14 mouse cellular contexts compared by ENCODE assay signal in the genomic region with DNA sequence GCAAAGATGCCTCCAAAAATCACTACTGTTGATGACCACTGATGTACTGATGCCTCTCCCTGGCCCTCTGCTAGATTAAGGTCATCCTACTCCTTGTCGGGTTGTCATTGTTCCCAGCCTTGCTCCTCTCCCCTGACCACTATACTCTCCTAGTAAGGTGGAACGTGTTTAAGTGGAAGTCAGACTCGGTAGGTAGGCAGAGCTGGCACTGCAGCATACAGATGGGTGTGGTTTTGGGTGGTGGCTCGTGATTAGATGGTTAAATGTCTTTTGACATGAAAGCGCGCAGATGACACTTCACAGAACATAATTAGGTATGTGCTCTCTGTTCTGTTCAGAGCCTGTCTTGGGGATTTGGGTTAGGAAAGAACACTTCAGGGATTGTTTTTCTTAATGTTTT. TPM values are rescaled to one million over a fixed set of nuclear protein-coding genes. Genes with fewer than 3 reads are reported as not detected.
DNase-seq lines count a peak whose midpoint lies in the region; ATAC-seq and TF ChIP-seq lines count a peak whose summit lies in the region.
"Had no signal": no experiment of that assay in that cellular context is flagged by ENCODE, and none has a peak within 500 bp of the region (broad histone marks: within the 10 kb centered on the region; RNA-seq: fewer than 3 reads in every experiment).

No protein-coding gene starts in this region.

- peaks cover 14% of the 10 kb centered on the region for H3K4me1 ChIP-seq in liver, postnatal 0 days (ENCODE audit: insufficient read depth)
- no peaks in the 10 kb centered on the region for H3K4me1 ChIP-seq in thymus, adult 2 months (replicated peaks; ENCODE audit: control insufficient read depth, insufficient read depth, low read length)
- H3K4me1 ChIP-seq: midbrain, embryonic 12.5 days had no signal

- no peak for TF ChIP-seq POLR2A in thymus, adult 2 months (IDR thresholded peaks at IDR 0.05; ENCODE audit: control insufficient read depth, extremely low read depth, insufficient read depth, low read length, poor library complexity)

- no peak for TF ChIP-seq CTCF in liver, postnatal 0 days (IDR thresholded peaks at IDR 0.05; ENCODE audit: low read depth)
- no peak for TF ChIP-seq CTCF in thymus, adult 2 months (IDR thresholded peaks at IDR 0.05; ENCODE audit: borderline replicate concordance, control insufficient read depth, extremely low read depth, insufficient read depth, low read length, poor library complexity)

- H3K4me2 ChIP-seq in liver, postnatal 0 days (ENCODE audit: low read depth, low read length): peak overlapping the region; percentile 70
- H3K4me2 ChIP-seq: midbrain, embryonic 12.5 days had no signal

- peak; percentile 83 for ATAC-seq in erythroid progenitor cell, adult 5-6 weeks (replicated peaks; ENCODE audit: low FRiP score, poor library complexity, severe bottlenecking)
- peak; percentile 87 for ATAC-seq in liver, postnatal 0 days
- ATAC-seq: forebrain, postnatal 0 days had no signal

- H3K36me3 ChIP-seq in liver, postnatal 0 days (replicated peaks; ENCODE audit: insufficient read depth, low read length): no peaks in the 10 kb centered on the region; the same call in 1 of the 2 replicates
- H3K36me3 ChIP-seq in thymus, adult 2 months (ENCODE audit: control insufficient read depth, insufficient read depth, low read length): no peaks in the 10 kb centered on the region
- H3K36me3 ChIP-seq: midbrain, embryonic 12.5 days had no signal

- WGBS in liver, postnatal 0 days (ENCODE audit: insufficient replicate concordance): 44% methylated on average over 6 of the region's 6 CpGs
- 87% methylated on average over 6 of the region's 6 CpGs for WGBS in thymus, adult 2 months

- H3K27me3 ChIP-seq in liver, postnatal 0 days (ENCODE audit: insufficient read depth, low read length): no peaks in the 10 kb centered on the region
- no peaks in the 10 kb centered on the region for H3K27me3 ChIP-seq in thymus, adult 2 months (ENCODE audit: control insufficient read depth, insufficient read depth, low read length)
- H3K27me3 ChIP-seq: midbrain, embryonic 12.5 days had no signal

- DNase-seq in spleen, adult 12 weeks (ENCODE audit: low spot score): peak; percentile 56
- DNase-seq in spleen, adult 18-20 months: no peak
- peak; percentile 59 for DNase-seq in liver, postnatal 0 days
- no peak for DNase-seq in gastrocnemius, postnatal 25 days
- DNase-seq in thymus, adult 2 months: no peak
- DNase-seq in right cerebral cortex, adult 2 months (ENCODE audit: low spot score in 2 of 2): no peak
- DNase-seq: adrenal gland, adult 2 months; cerebellum, adult 9-11 months; forebrain, postnatal 0 days; gastrocnemius, adult 2 months; heart, postnatal 4 days; lung, postnatal 14 days had no signal

- H3K4me3 ChIP-seq in liver, postnatal 0 days (ENCODE audit: low read depth, low read length): peak overlapping the region; percentile 34
- no peak overlapping the region for H3K4me3 ChIP-seq in thymus, adult 2 months (ENCODE audit: control insufficient read depth, insufficient read depth, low read length)
- H3K4me3 ChIP-seq: gastrocnemius, adult 2 months; midbrain, embryonic 12.5 days had no signal

- peak overlapping the region; percentile 87 for H3K27ac ChIP-seq in liver, postnatal 0 days (ENCODE audit: low read depth)
- no peak overlapping the region for H3K27ac ChIP-seq in thymus, adult 2 months (ENCODE audit: control insufficient read depth, insufficient read depth, low read length)
- H3K27ac ChIP-seq: gastrocnemius, adult 2 months; midbrain, embryonic 12.5 days had no signal

- peak; percentile 80 for TF ChIP-seq EP300 in liver, postnatal 0 days (IDR thresholded peaks at IDR 0.05; ENCODE audit: low read depth)

- no peaks in the 10 kb centered on the region for H3K9me3 ChIP-seq in liver, postnatal 0 days (ENCODE audit: low read length)
- H3K9me3 ChIP-seq: midbrain, embryonic 12.5 days had no signal

- peak overlapping the region; percentile 67 for H3K9ac ChIP-seq in liver, postnatal 0 days (replicated peaks)
- H3K9ac ChIP-seq: forebrain, postnatal 0 days; midbrain, embryonic 12.5 days had no signal

RNA-seq across cellular contexts. Expression of gene March8, which starts 12.8 kb away (rescaled TPM):
- total RNA-seq in erythroid progenitor cell, adult 5-6 weeks (2015; ENCODE audit: low replicate concordance): 417 and 504 TPM in 2 replicates
- total RNA-seq in erythroid progenitor cell, adult 5-6 weeks (2017; ENCODE audit: low replicate concordance): 368 and 504 TPM in 2 replicates
- polyA plus RNA-seq in liver, postnatal 0 days (2015; fragmentation: Nextera tagmentation; extraction: Ambion mirVana): 36.4 and 40.5 TPM in 2 replicates
- total RNA-seq in gastrocnemius, postnatal 25 days (2021): 10 to 100 TPM; 24.4 to 27.1 TPM
- 14.8 and 18.2 TPM in 2 replicates for polyA plus RNA-seq in thymus, adult 2 months (2012; rRNA removed)

Comparison
In these comparisons a context has a peak if more than half of its experiments do, and no peak if none do; other contexts are left out.
1. DNase-seq: peak in spleen, adult 12 weeks (single experiment) and liver, postnatal 0 days (single experiment); none in spleen, adult 18-20 months (0 of 2), gastrocnemius, postnatal 25 days (single experiment), thymus, adult 2 months (single experiment) and right cerebral cortex, adult 2 months (0 of 2).
2. RNA of gene March8, which starts 12.8 kb away (total RNA-seq): 368 to 504 TPM in erythroid progenitor cell, adult 5-6 weeks; 24.4 to 27.1 TPM in gastrocnemius, postnatal 25 days; every median in the first group is over 10 times any median in the second.